Comparison of ENCODE assay signal across 19 mouse cellular contexts in the genomic region with DNA sequence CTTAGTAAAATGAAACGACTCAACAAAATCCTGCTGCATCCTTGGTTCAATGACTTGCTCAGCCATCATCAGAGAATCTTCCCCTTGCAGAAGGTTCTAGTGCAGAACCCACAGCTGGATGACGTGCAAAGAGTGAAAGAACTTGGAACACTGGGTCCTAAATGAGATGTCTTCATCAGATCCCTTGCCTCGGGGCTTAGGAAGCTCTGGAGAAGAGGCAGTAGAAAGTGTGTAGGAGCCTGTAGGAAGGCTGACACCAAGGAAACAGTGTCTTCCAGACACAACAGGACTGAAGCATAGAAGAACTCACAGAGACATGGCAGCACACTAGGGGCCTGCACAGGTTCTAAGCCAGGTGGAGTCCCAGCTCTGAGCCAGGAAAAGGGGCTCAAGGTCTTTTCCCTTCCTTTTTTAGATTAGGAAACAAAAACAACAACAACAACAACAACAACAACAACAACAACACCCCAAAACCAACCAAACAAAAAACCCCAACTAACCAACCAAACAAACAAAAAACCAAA. TPM values are rescaled to one million over a fixed set of nuclear protein-coding genes. Genes with fewer than 3 reads are reported as not detected.
"Had no signal": no experiment of that assay in that cellular context is flagged by ENCODE, and none has a peak within 500 bp of the region (broad histone marks: within the 10 kb centered on the region; RNA-seq: fewer than 3 reads in every experiment).

No protein-coding gene starts in this region.

RNA-seq across cellular contexts. Expression of gene Speer4d, which starts 16.4 kb away (rescaled TPM):
- total RNA-seq: layer of hippocampus, adult 2 months; layer of hippocampus, postnatal 25 days; left cerebral cortex, adult 18-20 months; left cerebral cortex, postnatal 25 days had no signal
- polyA plus RNA-seq: kidney, adult 2 months; kidney, embryonic 14.5 days; kidney, postnatal 0 days; large intestine, adult 2 months; limb, embryonic 10.5 days; limb, embryonic 13.5 days; liver, embryonic 12.5 days; liver, embryonic 15.5 days; lung, adult 2 months; midbrain, embryonic 10.5 days; midbrain, embryonic 16.5 days; neural tube, embryonic 11.5 days; neural tube, embryonic 14.5 days; stomach, embryonic 14.5 days; urinary bladder, adult 2 months had no signal

RNA-seq across cellular contexts. Expression of gene Gm21083, which starts 25.4 kb away (rescaled TPM):
- total RNA-seq: layer of hippocampus, adult 2 months; layer of hippocampus, postnatal 25 days; left cerebral cortex, adult 18-20 months; left cerebral cortex, postnatal 25 days had no signal
- polyA plus RNA-seq: kidney, adult 2 months; kidney, embryonic 14.5 days; kidney, postnatal 0 days; large intestine, adult 2 months; limb, embryonic 10.5 days; liver, embryonic 12.5 days; liver, embryonic 15.5 days; lung, adult 2 months; midbrain, embryonic 10.5 days; midbrain, embryonic 16.5 days; neural tube, embryonic 11.5 days; neural tube, embryonic 14.5 days; stomach, embryonic 14.5 days had no signal

RNA-seq across cellular contexts. Expression of gene 4930572O03Rik, which starts 54.4 kb away (rescaled TPM):
- total RNA-seq: layer of hippocampus, adult 2 months; layer of hippocampus, postnatal 25 days; left cerebral cortex, adult 18-20 months; left cerebral cortex, postnatal 25 days had no signal
- polyA plus RNA-seq: kidney, adult 2 months; kidney, embryonic 14.5 days; kidney, postnatal 0 days; large intestine, adult 2 months; limb, embryonic 10.5 days; limb, embryonic 13.5 days; liver, embryonic 12.5 days; liver, embryonic 15.5 days; lung, adult 2 months; midbrain, embryonic 10.5 days; midbrain, embryonic 16.5 days; neural tube, embryonic 11.5 days; neural tube, embryonic 14.5 days; stomach, embryonic 14.5 days; urinary bladder, adult 2 months had no signal
